Mouse (Mus musculus) intestine, embryonic 16.5 days (tissue): ENCODE results near the gene Olfr482. TPM values are rescaled to one million over a fixed set of nuclear protein-coding genes. Genes with fewer than 3 reads are reported as not detected.

Experiments used
- polyA plus RNA-seq: library from polyadenylated mRNA; unstranded; fragments of >200 nt; fragmentation: Nextera tagmentation; extraction: Ambion mirVana; gene quantifications from 2 replicates; pipeline ENCODE4 v1.2.1, GENCODE M21; 2015

The Olfr482 gene
- polyA plus RNA-seq, 1 experiment from 2014 or later, result 0.06 TPM

Other genes with a start within 250 kb of the Olfr482 start
- gene Olfr472, start 199.7 kb downstream of the Olfr482 start, polyA plus RNA-seq, result not detected in 2 replicates
- not detected in 2 replicates for gene Olfr473, start 167.1 kb downstream of the Olfr482 start, polyA plus RNA-seq
- gene Olfr474, start 142.9 kb downstream of the Olfr482 start, polyA plus RNA-seq, result not detected in 2 replicates
- gene Olfr476, start 132.8 kb downstream of the Olfr482 start, polyA plus RNA-seq, result not detected in 2 replicates
- gene Olfr477, start 110.9 kb downstream of the Olfr482 start, polyA plus RNA-seq, result not detected in 2 replicates
- gene Olfr478, start 63.6 kb downstream of the Olfr482 start, polyA plus RNA-seq, result not detected in 2 replicates
- not detected in 2 replicates for gene Olfr479, start 46.9 kb downstream of the Olfr482 start, polyA plus RNA-seq
- gene Olfr480, start 30.2 kb downstream of the Olfr482 start, polyA plus RNA-seq, result not detected in 2 replicates
- gene Olfr481, start 17.7 kb downstream of the Olfr482 start, polyA plus RNA-seq, result not detected in 2 replicates
- gene Olfr483, start 3.3 kb upstream of the Olfr482 start, polyA plus RNA-seq, result not detected in 2 replicates
- gene Olfr484, start 29.9 kb upstream of the Olfr482 start, polyA plus RNA-seq, result not detected in 2 replicates
- gene Olfr485, start 62.3 kb upstream of the Olfr482 start, polyA plus RNA-seq, result not detected in 2 replicates
- gene Olfr486, start 75.2 kb upstream of the Olfr482 start, polyA plus RNA-seq, result not detected in 2 replicates
- gene Olfr487, start 117.0 kb upstream of the Olfr482 start, polyA plus RNA-seq, result not detected in 2 replicates
- not detected in 2 replicates for gene Olfr488, start 160.8 kb upstream of the Olfr482 start, polyA plus RNA-seq
- gene Olfr490, start 191.3 kb upstream of the Olfr482 start, polyA plus RNA-seq, result not detected in 2 replicates
- not detected in 2 replicates for gene Olfr491, start 215.9 kb upstream of the Olfr482 start, polyA plus RNA-seq
- gene Olfr492, start 226.1 kb upstream of the Olfr482 start, polyA plus RNA-seq, result not detected in 2 replicates
- gene Olfr493, start 249.4 kb upstream of the Olfr482 start, polyA plus RNA-seq, result not detected in 2 replicates